Mouse (Mus musculus): ENCODE measurements around the gene Hist2h2aa1. TPM values are rescaled to one million over a fixed set of nuclear protein-coding genes. Genes with fewer than 3 reads are reported as not detected.
"Not testable (repeated sequence)": the region's sequence is repeated elsewhere in the genome, so short reads cannot be mapped to it uniquely, and the experiment has no call there.

Hist2h2aa1 gene
- polyA plus RNA-seq, 1 experiment from 2014 or later, result 33.5 TPM

DNA sequence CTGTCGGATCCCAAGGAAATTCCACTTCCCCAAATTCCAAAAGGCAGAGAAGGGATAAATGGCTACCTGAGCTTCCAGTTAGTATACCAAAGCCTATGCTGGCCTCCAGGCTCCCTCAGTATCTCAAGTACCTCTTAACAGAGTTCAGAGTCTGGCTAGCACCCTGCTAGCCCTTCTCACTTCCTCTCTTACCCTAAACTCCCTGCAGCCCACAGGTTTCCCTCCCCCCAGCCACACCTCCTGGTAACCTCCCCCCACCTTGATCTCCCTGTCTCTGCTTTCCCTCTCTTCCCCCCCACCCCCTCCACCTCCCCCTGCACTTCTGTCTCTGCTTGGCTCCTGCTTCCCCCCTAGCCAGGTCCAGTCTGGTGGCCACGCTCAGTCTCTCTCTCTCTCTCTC lies 45.6 kb upstream of the Hist2h2aa1 start:
- H3K4me3 ChIP-seq (replicated peaks; ENCODE audit: low read depth, low read length), result no peak overlapping the region
- H3K9ac ChIP-seq (ENCODE audit: low read depth, low read length), result no peak overlapping the region
- ATAC-seq (replicated peaks; ENCODE audit: low FRiP score, low read depth), result no peak
- 56% methylated on average over 2 of the region's 2 CpGs for WGBS
- no peak for TF ChIP-seq CTCF (IDR thresholded peaks at IDR 0.05; ENCODE audit: low read depth)
- H3K36me3 ChIP-seq (ENCODE audit: insufficient read depth, low read length), result no peaks in the 10 kb centered on the region
- peaks cover 12% of the 10 kb centered on the region for H3K4me1 ChIP-seq (replicated peaks; ENCODE audit: insufficient read depth, low read length)
- no peaks in the 10 kb centered on the region for H3K9me3 ChIP-seq (replicated peaks; ENCODE audit: low read length)
- no peaks in the 10 kb centered on the region for H3K27me3 ChIP-seq (ENCODE audit: insufficient read depth, low read length)
- no peak overlapping the region for H3K4me2 ChIP-seq (ENCODE audit: low read length)
- H3K27ac ChIP-seq, result no peak overlapping the region
- no peak for DNase-seq (ENCODE audit: low spot score)

DNA sequence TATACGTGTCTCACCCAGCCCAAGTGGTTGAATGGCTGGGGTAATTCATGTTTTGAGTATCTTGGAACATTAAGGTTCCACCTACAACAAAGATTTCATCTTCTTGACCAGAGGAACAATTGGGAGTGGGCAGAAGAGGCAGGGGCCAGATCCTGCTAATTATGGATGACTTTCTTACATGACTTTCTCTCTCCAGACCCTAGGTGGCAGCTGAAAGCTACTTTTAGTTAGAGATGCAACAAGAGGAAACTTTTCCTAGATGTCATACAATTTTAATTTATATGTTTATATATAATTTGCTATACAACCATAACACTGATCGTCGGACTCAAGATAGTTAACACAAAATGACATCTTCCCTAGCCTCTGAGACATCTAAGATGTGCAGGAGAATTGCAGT lies 37.5 kb upstream of the Hist2h2aa1 start:
- Histone ChIP-seq H3K4me3 (replicated peaks; ENCODE audit: low read depth, low read length) (no peak overlapping the region), H3K27ac (no peak overlapping the region), H3K9ac (ENCODE audit: low read depth, low read length) (no peak overlapping the region), H3K4me2 (ENCODE audit: low read length) (no peak overlapping the region), H3K27me3 (ENCODE audit: insufficient read depth, low read length) (no peaks in the 10 kb centered on the region), H3K36me3 (ENCODE audit: insufficient read depth, low read length) (no peaks in the 10 kb centered on the region), H3K4me1 (replicated peaks; ENCODE audit: insufficient read depth, low read length) (no peaks in the 10 kb centered on the region), H3K9me3 (replicated peaks; ENCODE audit: low read length) (no peaks in the 10 kb centered on the region)
- DNase-seq (ENCODE audit: low spot score) (peak; percentile 50), ATAC-seq (replicated peaks; ENCODE audit: low FRiP score, low read depth) (no peak)
- 70% methylated on average over 3 of the region's 3 CpGs for WGBS
- peak; percentile 51 for TF ChIP-seq CTCF (IDR thresholded peaks at IDR 0.05; ENCODE audit: low read depth)

DNA sequence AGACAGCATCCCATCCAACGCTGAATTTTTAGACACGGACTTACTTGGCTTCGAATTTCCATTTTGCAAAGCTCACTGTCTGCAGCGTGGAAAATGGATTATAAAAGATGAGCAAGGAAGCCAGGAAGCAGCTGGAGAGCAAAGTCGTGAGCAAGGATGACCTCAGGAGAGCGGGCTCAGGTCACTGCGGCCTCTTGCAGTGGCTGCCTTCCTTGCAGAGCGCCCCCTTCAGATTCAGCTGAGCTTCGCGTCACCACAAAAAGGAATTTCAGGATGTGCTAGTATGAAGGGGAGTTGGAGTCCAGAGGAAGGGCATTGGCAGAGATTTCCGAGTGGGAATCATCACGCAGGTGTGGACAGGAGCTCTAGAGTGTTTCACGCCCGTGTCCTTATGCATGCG lies 36.1 kb upstream of the Hist2h2aa1 start:
- Histone ChIP-seq H3K27me3 (ENCODE audit: insufficient read depth, low read length) (no peaks in the 10 kb centered on the region), H3K27ac (no peak overlapping the region), H3K9me3 (replicated peaks; ENCODE audit: low read length) (no peaks in the 10 kb centered on the region), H3K4me1 (replicated peaks; ENCODE audit: insufficient read depth, low read length) (no peaks in the 10 kb centered on the region), H3K36me3 (ENCODE audit: insufficient read depth, low read length) (no peaks in the 10 kb centered on the region), H3K4me2 (ENCODE audit: low read length) (no peak overlapping the region), H3K9ac (ENCODE audit: low read depth, low read length) (0 out of 2 replicates have a peak overlapping the region, but pooled peaks have one; percentile 4), H3K4me3 (replicated peaks; ENCODE audit: low read depth, low read length) (no peak overlapping the region)
- peak; percentile 46 for DNase-seq (ENCODE audit: low spot score)
- WGBS, result 35% methylated on average over 15 of the region's 15 CpGs
- no peak for ATAC-seq (replicated peaks; ENCODE audit: low FRiP score, low read depth)
- peak; percentile 50 for TF ChIP-seq CTCF (IDR thresholded peaks at IDR 0.05; ENCODE audit: low read depth)

DNA sequence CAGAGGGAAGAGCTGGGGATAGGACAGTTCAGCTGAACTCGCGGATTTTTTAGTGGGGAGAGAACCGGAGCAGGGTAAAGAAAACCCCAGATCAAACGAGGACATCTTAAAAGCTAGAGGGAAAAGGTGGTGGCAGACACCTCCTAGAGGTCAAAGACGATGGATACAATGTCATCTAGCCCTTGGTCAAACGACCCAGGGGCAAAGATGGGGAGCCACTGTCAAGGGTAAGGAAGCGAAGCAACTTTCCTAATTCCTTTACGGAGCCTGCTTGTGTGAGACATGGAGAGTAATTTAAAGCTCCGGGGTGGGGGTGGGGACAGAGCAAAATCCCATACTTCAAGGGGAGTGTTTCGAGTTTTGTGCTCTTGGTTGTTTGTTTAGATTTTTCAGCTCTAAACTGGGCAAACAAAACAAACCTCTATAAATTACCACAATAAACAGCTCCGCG lies 26.1 kb upstream of the Hist2h2aa1 start:
- peak overlapping the region; percentile 82 for H3K9ac ChIP-seq (ENCODE audit: low read depth, low read length)
- no peaks in the 10 kb centered on the region for H3K27me3 ChIP-seq (ENCODE audit: insufficient read depth, low read length)
- H3K9me3 ChIP-seq (replicated peaks; ENCODE audit: low read length), result no peaks in the 10 kb centered on the region
- ATAC-seq (replicated peaks; ENCODE audit: low FRiP score, low read depth), result peak; percentile 9
- H3K4me2 ChIP-seq (ENCODE audit: low read length), result peak overlapping the region; percentile 60
- TF ChIP-seq CTCF (IDR thresholded peaks at IDR 0.05; ENCODE audit: low read depth), result no peak
- H3K36me3 ChIP-seq (ENCODE audit: insufficient read depth, low read length), result no peaks in the 10 kb centered on the region
- WGBS, result under 1% methylated on average over 12 of the region's 12 CpGs
- DNase-seq (ENCODE audit: low spot score), result no peak
- H3K27ac ChIP-seq, result peak overlapping the region; percentile 99
- H3K4me1 ChIP-seq (replicated peaks; ENCODE audit: insufficient read depth, low read length), result peaks cover 23% of the 10 kb centered on the region
- H3K4me3 ChIP-seq (replicated peaks; ENCODE audit: low read depth, low read length), result peak overlapping the region; percentile 69

DNA sequence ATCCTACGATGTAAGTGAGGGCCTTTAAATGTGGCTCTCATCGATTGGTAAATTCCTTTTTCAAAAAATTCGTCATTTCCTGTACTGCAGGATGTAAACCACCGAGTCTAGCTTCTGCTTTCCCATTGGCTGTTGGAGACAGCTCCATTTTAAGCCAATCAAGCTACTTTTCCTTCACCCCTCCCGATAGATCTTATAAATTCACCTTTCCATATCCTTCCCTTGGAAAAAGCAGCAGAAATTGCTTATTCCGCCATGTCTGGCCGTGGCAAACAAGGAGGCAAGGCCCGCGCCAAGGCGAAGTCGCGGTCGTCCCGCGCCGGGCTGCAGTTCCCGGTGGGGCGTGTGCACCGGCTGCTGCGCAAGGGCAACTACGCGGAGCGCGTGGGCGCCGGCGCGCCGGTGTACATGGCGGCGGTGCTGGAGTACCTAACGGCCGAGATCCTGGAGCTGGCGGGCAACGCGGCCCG lies 25.6 kb upstream of the Hist2h2aa1 start, which contains the start of the genes Bola1 and Hist2h2ab:
Gene Bola1 (minus strand): TSS at position 49 of the 470 bp plus-strand sequence.
Gene Hist2h2ab (plus strand): TSS at position 205 of the 470 bp plus-strand sequence.
- Histone ChIP-seq H3K27ac (peak within 1 kb of the TSS; percentile 99), H3K9me3 (replicated peaks; ENCODE audit: low read length) (no peaks in the 10 kb centered on the region), H3K4me1 (replicated peaks; ENCODE audit: insufficient read depth, low read length) (peaks cover 25% of the 10 kb centered on the region), H3K4me2 (ENCODE audit: low read length) (peak within 1 kb of the TSS; percentile 60), H3K9ac (ENCODE audit: low read depth, low read length) (peak within 1 kb of the TSS; percentile 82), H3K4me3 (replicated peaks; ENCODE audit: low read depth, low read length) (peak within 1 kb of the TSS; percentile 69), H3K36me3 (ENCODE audit: insufficient read depth, low read length) (no peaks in the 10 kb centered on the region), H3K27me3 (ENCODE audit: insufficient read depth, low read length) (no peaks in the 10 kb centered on the region)
- under 1% methylated on average over 36 of the region's 37 CpGs for WGBS
- no peak for TF ChIP-seq CTCF (IDR thresholded peaks at IDR 0.05; ENCODE audit: low read depth)
- ATAC-seq (replicated peaks; ENCODE audit: low FRiP score, low read depth), result peak; percentile 72
- DNase-seq (ENCODE audit: low spot score), result peak; percentile 98

DNA sequence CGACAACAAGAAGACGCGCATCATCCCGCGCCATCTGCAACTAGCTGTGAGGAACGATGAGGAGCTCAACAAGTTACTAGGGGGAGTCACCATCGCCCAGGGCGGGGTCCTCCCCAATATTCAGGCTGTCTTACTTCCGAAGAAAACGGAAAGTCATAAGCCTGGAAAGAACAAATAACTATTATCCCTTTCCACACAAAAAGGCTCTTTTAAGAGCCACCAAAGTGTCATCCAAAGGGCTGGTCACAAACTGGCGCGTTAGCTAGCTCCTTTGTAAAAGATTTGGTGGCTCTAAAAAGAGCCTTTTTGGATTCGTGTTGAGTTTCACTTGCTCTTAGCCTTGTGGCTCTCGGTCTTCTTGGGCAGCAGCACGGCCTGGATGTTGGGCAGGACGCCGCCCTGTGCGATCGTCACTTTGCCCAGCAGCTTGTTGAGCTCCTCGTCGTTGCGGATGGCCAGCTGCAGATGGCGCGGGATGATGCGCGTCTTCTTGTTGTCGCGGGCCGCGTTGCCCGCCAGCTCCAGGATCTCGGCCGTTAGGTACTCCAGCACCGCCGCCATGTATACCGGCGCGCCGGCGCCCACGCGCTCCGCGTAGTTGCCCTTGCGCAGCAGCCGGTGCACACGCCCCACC lies 25.0 kb upstream of the Hist2h2aa1 start:
- not testable (repeated sequence) for H3K27me3 ChIP-seq (ENCODE audit: insufficient read depth, low read length); H3K36me3 ChIP-seq (ENCODE audit: insufficient read depth, low read length); H3K9me3 ChIP-seq (replicated peaks; ENCODE audit: low read length); ATAC-seq (replicated peaks; ENCODE audit: low FRiP score, low read depth)
- Histone ChIP-seq H3K4me2 (ENCODE audit: low read length) (peak overlapping the region; percentile 60), H3K4me1 (replicated peaks; ENCODE audit: insufficient read depth, low read length) (peaks cover 26% of the 10 kb centered on the region), H3K27ac (peak overlapping the region; percentile 99), H3K9ac (ENCODE audit: low read depth, low read length) (peak overlapping the region; percentile 82), H3K4me3 (replicated peaks; ENCODE audit: low read depth, low read length) (peak overlapping the region; percentile 69)
- DNase-seq (ENCODE audit: low spot score), result peak; percentile 41
- under 1% methylated on average over 26 of the region's 47 CpGs for WGBS

Data from kidney, postnatal 0 days (tissue).